Mouse (Mus musculus) c-Kit-positive CD71-positive TER-119-positive erythroid progenitor cells, embryonic 14.5 days (primary cell): ENCODE data around the gene Ppfibp1.
"Not testable (repeated sequence)": the region's sequence is repeated elsewhere in the genome, so short reads cannot be mapped to it uniquely, and the experiment has no call there.

Experiments
- DNase-seq: peaks from one replicate; pipeline ENCODE4 v3.0.0-alpha.2; 2013; ENCODE audit warnings: low spot score

Ppfibp1 gene

GRCm38 (mm10) chr6:146887958-146888659 is at the start of gene Ppfibp1:
Gene Ppfibp1, plus strand, starts transcription at chr6:146888487.
- DNase-seq = peak; percentile 87

GRCm38 (mm10) chr6:146838863-146839262 is 49.4 kb upstream of the Ppfibp1 start:
- no peak for DNase-seq

- DNase-seq = no peak
Measured at GRCm38 (mm10) chr6:146844867-146845266, 43.4 kb upstream of the Ppfibp1 start.

GRCm38 (mm10) chr6:146845347-146845746 is 42.9 kb upstream of the Ppfibp1 start:
- no peak for DNase-seq

- DNase-seq = no peak
Measured at GRCm38 (mm10) chr6:146845961-146846750, 42.1 kb upstream of the Ppfibp1 start.

- DNase-seq = no peak
Measured at GRCm38 (mm10) chr6:146847402-146847801, 40.9 kb upstream of the Ppfibp1 start.

GRCm38 (mm10) chr6:146848281-146848680 is 40.0 kb upstream of the Ppfibp1 start:
- no peak for DNase-seq

- peak; percentile 34 for DNase-seq
Measured at GRCm38 (mm10) chr6:146850050-146850449, 38.2 kb upstream of the Ppfibp1 start, which contains the start of gene Smco2. Gene Smco2, plus strand, starts transcription at chr6:146850104.

- DNase-seq = no peak
Measured at GRCm38 (mm10) chr6:146851916-146852315, 36.4 kb upstream of the Ppfibp1 start.

- peak; percentile 8 for DNase-seq
Measured at GRCm38 (mm10) chr6:146852739-146853138, 35.5 kb upstream of the Ppfibp1 start.

- peak; percentile 82 for DNase-seq
Measured at GRCm38 (mm10) chr6:146855185-146855584, 33.1 kb upstream of the Ppfibp1 start.

- no peak for DNase-seq
Measured at GRCm38 (mm10) chr6:146857386-146857785, 30.9 kb upstream of the Ppfibp1 start.

GRCm38 (mm10) chr6:146863154-146863553 is 25.1 kb upstream of the Ppfibp1 start:
- no peak for DNase-seq

- DNase-seq = not testable (repeated sequence)
Measured at GRCm38 (mm10) chr6:146864370-146864769, 23.9 kb upstream of the Ppfibp1 start.

GRCm38 (mm10) chr6:146865701-146866100 is 22.6 kb upstream of the Ppfibp1 start:
- peak; percentile 36 for DNase-seq

- no peak for DNase-seq
Measured at GRCm38 (mm10) chr6:146871975-146872374, 16.3 kb upstream of the Ppfibp1 start.

- DNase-seq = no peak
Measured at GRCm38 (mm10) chr6:146874415-146874814, 13.9 kb upstream of the Ppfibp1 start.

GRCm38 (mm10) chr6:146876820-146877219 is 11.5 kb upstream of the Ppfibp1 start:
- DNase-seq = no peak

- DNase-seq = no peak
Measured at GRCm38 (mm10) chr6:146877425-146878045, 10.8 kb upstream of the Ppfibp1 start.

- DNase-seq = no peak
Measured at GRCm38 (mm10) chr6:146878926-146879325, 9.4 kb upstream of the Ppfibp1 start.

GRCm38 (mm10) chr6:146879856-146880255 is 8.4 kb upstream of the Ppfibp1 start:
- DNase-seq = no peak

GRCm38 (mm10) chr6:146880296-146880695 is 8.0 kb upstream of the Ppfibp1 start:
- DNase-seq = no peak
